Mouse (Mus musculus) liver, embryonic 14.5 days (tissue): ENCODE measurements around the gene Loxl3.

Source experiments
- CTCF ChIP-seq: IDR thresholded peaks from 2 replicates; pipeline ENCODE4 v1.5.1; 2016; ENCODE audit warnings: antibody characterized with exemption, low read depth, control low read depth
- EP300 ChIP-seq: IDR thresholded peaks from 2 replicates; pipeline ENCODE4 v1.6.1; 2016; ENCODE audit warnings: antibody characterized with exemption, low read depth

DNA sequence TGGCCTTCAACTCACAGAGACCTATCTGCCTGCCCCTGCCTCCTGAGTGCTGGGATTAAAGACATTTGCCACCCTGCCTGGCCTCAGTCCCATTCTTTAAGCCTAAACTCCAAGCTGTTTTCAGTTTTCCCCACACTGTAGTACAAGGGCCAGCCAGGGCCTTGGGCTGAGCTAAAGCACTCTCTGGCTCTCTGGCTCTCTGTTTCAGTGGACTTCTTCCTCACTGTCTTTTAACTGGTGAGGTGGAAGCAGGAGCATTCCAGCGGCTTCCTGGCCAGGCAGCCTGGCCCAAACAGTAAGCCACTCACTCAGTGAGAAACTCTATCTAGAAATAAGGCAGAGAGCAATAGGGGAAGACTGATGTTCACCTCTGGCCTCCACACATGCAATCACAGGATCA lies 40.3 kb upstream of the Loxl3 start:
- TF ChIP-seq CTCF, result no peak
- no peak for TF ChIP-seq EP300
